Mouse (Mus musculus) kidney, postnatal 0 days (tissue): Measurements from ENCODE around the gene Atg7. TPM values are rescaled to one million over a fixed set of nuclear protein-coding genes. Genes with fewer than 3 reads are reported as not detected.

Experiments used
- ATAC-seq: fragments of 200-750 bp; cut with Nextera tagmentation; replicated peaks from 2 replicates; pipeline ENCODE4 v1.8.0; 2017; ENCODE audit warnings: low read depth, moderate number of reproducible peaks, moderate TSS enrichment, moderate library complexity; ENCODE audit not compliant: low FRiP score
- DNase-seq: peaks from one replicate; pipeline ENCODE4 v3.0.0-alpha.2; 2016; ENCODE audit warnings: low spot score
- H3K27ac ChIP-seq: fragments of 300-500 bp; sonication (generic); 2 replicates; pipeline ENCODE4 v1.5.1; 2014; ENCODE audit warnings: mild to moderate bottlenecking
- H3K27me3 ChIP-seq: fragments of 300-500 bp; sonication (generic); 2 replicates; pipeline ENCODE4 v1.6.1; 2014; ENCODE audit warnings: low read length, mixed read lengths; ENCODE audit not compliant: insufficient read depth
- H3K36me3 ChIP-seq: fragments of 300-500 bp; sonication (generic); 2 replicates; pipeline ENCODE4 v1.6.1; 2014; ENCODE audit warnings: low read length, mixed read lengths; ENCODE audit not compliant: insufficient read depth
- H3K4me1 ChIP-seq: fragments of 300-500 bp; sonication (generic); replicated peaks from 2 replicates; pipeline ENCODE4 v1.6.1; 2014; ENCODE audit warnings: antibody characterized with exemption, low read length, mixed read lengths; ENCODE audit not compliant: insufficient read depth
- H3K4me2 ChIP-seq: fragments of 300-500 bp; sonication (generic); 2 replicates; pipeline ENCODE4 v1.6.1; 2014; ENCODE audit warnings: mild to moderate bottlenecking, low read length, moderate library complexity, mixed read lengths
- H3K4me3 ChIP-seq: fragments of 300-500 bp; sonication (generic); replicated peaks from 2 replicates; pipeline ENCODE4 v1.5.1; 2014; ENCODE audit warnings: low read depth, low read length
- H3K9ac ChIP-seq: fragments of 300-500 bp; sonication (generic); 2 replicates; pipeline ENCODE4 v1.6.1; 2014; ENCODE audit warnings: low read depth, low read length
- H3K9me3 ChIP-seq: fragments of 300-500 bp; sonication (generic); replicated peaks from 2 replicates; pipeline ENCODE4 v1.6.1; 2016; ENCODE audit warnings: low read length, inconsistent platforms, mixed read lengths
- CTCF ChIP-seq: IDR thresholded peaks from 2 replicates; pipeline ENCODE4 v1.5.1; 2016; ENCODE audit warnings: antibody characterized with exemption, low read depth, mild to moderate bottlenecking, moderate library complexity
- WGBS: fragments of 180-500 bp; shearing (Covaris S2); extraction: QIAGEN DNeasy Blood & Tissue Kit; methylation state at CpG from one replicate; pipeline ENCODE4 v1.1.7; 2014; 5-methylcytosine and 5-hydroxymethylcytosine counted together
- polyA plus RNA-seq: library from polyadenylated mRNA; unstranded; fragments of >200 nt; fragmentation: Nextera tagmentation; extraction: Ambion mirVana; gene quantifications from 2 replicates; pipeline ENCODE4 v1.2.1, GENCODE M21; 2015

Atg7 gene
- polyA plus RNA-seq, 1 experiment from 2014 or later = 19.7 TPM

GRCm38 (mm10) chr6:114849787-114850186 is 206.9 kb downstream of the Atg7 start:
- Histone ChIP-seq H3K36me3 (no peaks in the 10 kb centered on the region), H3K4me2 (no peak overlapping the region), H3K27me3 (no peaks in the 10 kb centered on the region), H3K4me1 (peaks cover 21% of the 10 kb centered on the region), H3K9me3 (no peaks in the 10 kb centered on the region), H3K27ac (no peak overlapping the region), H3K4me3 (no peak overlapping the region), H3K9ac (no peak overlapping the region)
- no peak for TF ChIP-seq CTCF
- ATAC-seq = no peak
- DNase-seq = no peak
- 88% methylated on average over 8 of the region's 8 CpGs for WGBS

DNA sequence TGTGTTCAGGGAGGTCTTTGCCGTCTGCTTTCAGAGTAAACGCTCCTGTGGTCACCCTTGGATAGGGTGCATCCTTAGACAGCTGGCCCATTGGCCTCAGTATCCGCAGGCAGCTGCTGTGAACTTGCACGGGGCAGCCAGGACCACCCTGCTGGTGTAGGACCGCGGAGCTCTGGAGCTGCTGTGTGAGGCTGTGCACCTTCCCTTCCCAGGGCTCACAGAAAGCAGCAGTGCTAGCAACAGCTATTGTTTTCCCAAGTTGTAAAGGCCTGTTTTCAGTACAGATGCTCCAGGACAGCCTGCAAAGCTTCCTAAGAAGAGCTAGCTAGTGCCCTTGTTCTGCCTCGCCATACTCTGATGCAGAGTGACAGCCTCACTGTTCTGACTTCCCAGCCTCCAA is 208.8 kb downstream of the Atg7 start:
- Histone ChIP-seq H3K4me3 (no peak overlapping the region), H3K27ac (no peak overlapping the region), H3K4me1 (peaks cover 23% of the 10 kb centered on the region), H3K27me3 (no peaks in the 10 kb centered on the region), H3K9ac (no peak overlapping the region), H3K36me3 (no peaks in the 10 kb centered on the region), H3K9me3 (no peaks in the 10 kb centered on the region), H3K4me2 (no peak overlapping the region)
- ATAC-seq (no peak), DNase-seq (no peak)
- TF ChIP-seq CTCF = no peak
- 62% methylated on average over 7 of the region's 7 CpGs for WGBS

GRCm38 (mm10) chr6:114852739-114853138 is 209.8 kb downstream of the Atg7 start:
- H3K4me2 ChIP-seq = no peak overlapping the region
- no peak overlapping the region for H3K27ac ChIP-seq
- ATAC-seq = no peak
- no peak overlapping the region for H3K9ac ChIP-seq
- no peak overlapping the region for H3K4me3 ChIP-seq
- no peak for TF ChIP-seq CTCF
- no peaks in the 10 kb centered on the region for H3K27me3 ChIP-seq
- H3K36me3 ChIP-seq = no peaks in the 10 kb centered on the region
- no peaks in the 10 kb centered on the region for H3K9me3 ChIP-seq
- DNase-seq = no peak
- WGBS = 49% methylated on average over 3 of the region's 3 CpGs
- H3K4me1 ChIP-seq = peaks cover 25% of the 10 kb centered on the region

DNA sequence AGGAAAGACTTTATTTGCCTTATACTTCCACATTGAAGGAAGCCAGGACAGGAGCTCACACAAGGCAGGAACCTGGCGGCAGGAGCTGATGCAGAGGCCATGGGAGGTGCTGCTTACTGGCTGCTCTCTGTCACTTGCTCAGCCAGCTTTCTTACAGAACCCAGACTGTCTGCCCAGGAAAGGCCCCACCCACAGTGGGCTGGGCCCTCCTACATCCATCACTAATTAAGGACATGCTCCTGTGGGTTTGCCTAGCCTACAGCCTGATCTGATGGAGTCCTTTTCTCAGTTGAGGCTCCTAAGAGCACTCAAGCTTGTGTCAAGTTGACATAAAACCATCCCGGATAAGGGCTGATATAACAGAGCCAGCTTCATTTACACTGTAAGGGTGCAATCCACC is 211.5 kb downstream of the Atg7 start:
- WGBS = 16% methylated on average over 2 of the region's 2 CpGs
- ATAC-seq = peak; percentile 38
- Histone ChIP-seq H3K4me2 (no peak overlapping the region), H3K9me3 (no peaks in the 10 kb centered on the region), H3K9ac (no peak overlapping the region), H3K27me3 (no peaks in the 10 kb centered on the region), H3K4me3 (no peak overlapping the region), H3K4me1 (peaks cover 38% of the 10 kb centered on the region), H3K27ac (no peak overlapping the region), H3K36me3 (peaks cover 6% of the 10 kb centered on the region; the same call in 1 of the 2 replicates)
- TF ChIP-seq CTCF = no peak
- peak; percentile 74 for DNase-seq

GRCm38 (mm10) chr6:114855644-114856043 is 212.7 kb downstream of the Atg7 start:
- peaks cover 38% of the 10 kb centered on the region for H3K4me1 ChIP-seq
- H3K27ac ChIP-seq = no peak overlapping the region

DNA sequence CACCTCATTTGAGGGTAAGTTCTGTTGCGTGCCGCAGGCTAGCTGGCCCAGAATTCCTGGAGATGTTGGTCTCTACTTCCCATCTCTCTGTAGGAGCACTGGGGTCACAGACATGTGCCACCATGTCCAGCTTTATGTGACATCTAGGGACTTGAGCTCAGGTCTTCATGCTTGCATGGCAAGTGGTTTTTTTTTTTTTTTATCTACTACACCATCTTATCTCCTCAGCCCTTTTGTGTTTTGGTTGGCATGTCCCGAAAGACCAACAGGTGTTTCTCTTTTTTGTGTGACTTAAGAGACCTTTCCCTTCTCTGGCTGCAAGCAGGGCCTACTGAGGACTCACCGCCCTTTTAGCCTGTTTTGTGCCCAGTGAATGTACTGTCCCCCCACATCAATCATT is 213.6 kb downstream of the Atg7 start:
- H3K27me3 ChIP-seq = no peaks in the 10 kb centered on the region
- DNase-seq (no peak), ATAC-seq (no peak)
- H3K4me1 ChIP-seq = peaks cover 42% of the 10 kb centered on the region
- no peak overlapping the region for H3K27ac ChIP-seq
- no peaks in the 10 kb centered on the region for H3K9me3 ChIP-seq
- H3K9ac ChIP-seq = no peak overlapping the region
- no peak for TF ChIP-seq CTCF
- H3K4me2 ChIP-seq = no peak overlapping the region
- WGBS = 67% methylated on average over 4 of the region's 4 CpGs
- H3K36me3 ChIP-seq = peaks cover 16% of the 10 kb centered on the region
- no peak overlapping the region for H3K4me3 ChIP-seq

More at GRCm38 (mm10) chr6:114855644-114856043, 212.7 kb downstream of the Atg7 start:
- no peak for TF ChIP-seq CTCF
- Histone ChIP-seq H3K9ac (no peak overlapping the region), H3K4me3 (no peak overlapping the region), H3K4me2 (no peak overlapping the region), H3K9me3 (no peaks in the 10 kb centered on the region), H3K27me3 (no peaks in the 10 kb centered on the region), H3K36me3 (peaks cover 9% of the 10 kb centered on the region; the same call in 1 of the 2 replicates)
- DNase-seq (no peak), ATAC-seq (no peak)
- 67% methylated on average over 3 of the region's 3 CpGs for WGBS

- Histone ChIP-seq H3K27ac (peak overlapping the region; percentile 6; the same call in 1 of the 2 replicates), H3K4me2 (no peak overlapping the region), H3K36me3 (peaks cover 28% of the 10 kb centered on the region), H3K9ac (no peak overlapping the region), H3K4me3 (no peak overlapping the region), H3K9me3 (no peaks in the 10 kb centered on the region), H3K4me1 (peaks cover 37% of the 10 kb centered on the region), H3K27me3 (no peaks in the 10 kb centered on the region)
- 64% methylated on average over 3 of the region's 3 CpGs for WGBS
- DNase-seq (no peak), ATAC-seq (no peak)
- TF ChIP-seq CTCF = no peak
These were observed 215.3 kb downstream of the Atg7 start for GRCm38 (mm10) chr6:114857996-114858721.
